Mouse (Mus musculus): ENCODE measurements at regions not wholly inside any gene's neighbourhood (a gene's known extent, or its start where the extent isn't known, plus 50 kb on each side); places are given as distances from the start of the nearest gene placed in this dataset.
A peak's percentile ranks its signal among the peaks of the same experiment; 100 is the strongest.

DNA sequence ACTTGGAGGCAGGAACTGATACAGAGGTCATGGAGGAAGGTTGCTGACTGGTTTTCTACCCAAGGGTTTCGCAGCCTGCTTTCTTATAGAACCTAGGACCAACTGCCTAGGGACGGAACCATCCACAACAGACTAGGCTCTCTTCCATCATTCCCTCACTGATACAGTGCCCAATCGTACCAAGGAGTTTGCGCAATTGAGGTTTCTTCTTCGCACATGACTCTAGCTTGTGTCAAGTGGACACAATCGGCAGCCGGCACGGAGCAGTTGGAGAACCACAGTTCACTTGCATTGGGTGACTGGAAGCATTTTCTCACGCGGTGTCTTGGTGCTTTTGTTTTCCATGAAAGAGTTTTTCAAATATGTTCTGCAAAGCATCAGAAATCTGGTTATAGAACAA lies 149.1 kb upstream of the Dyrk2 start:
- no peak for DNase-seq (ENCODE audit: low spot score in 2 of 2)

DNA sequence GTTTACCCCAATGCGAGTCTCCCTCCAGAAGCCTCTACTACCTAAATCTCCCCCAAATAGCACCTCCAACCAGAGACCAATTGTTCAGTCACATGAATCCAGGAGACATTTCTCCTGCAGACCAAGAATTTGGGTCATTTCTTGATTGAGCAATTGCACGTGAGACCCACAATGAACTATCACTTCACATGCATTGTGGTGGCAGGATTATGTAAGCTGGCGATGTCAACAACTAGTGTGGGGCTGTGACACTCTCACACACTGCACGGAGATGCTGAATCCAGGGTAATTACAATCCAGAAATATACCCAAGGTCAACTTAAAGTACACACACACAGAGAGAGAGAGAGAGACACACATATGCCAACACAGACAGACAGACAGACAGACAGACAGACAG lies 148.5 kb upstream of the Dyrk2 start:
- DNase-seq (ENCODE audit: low spot score in 2 of 2) = no peak

DNA sequence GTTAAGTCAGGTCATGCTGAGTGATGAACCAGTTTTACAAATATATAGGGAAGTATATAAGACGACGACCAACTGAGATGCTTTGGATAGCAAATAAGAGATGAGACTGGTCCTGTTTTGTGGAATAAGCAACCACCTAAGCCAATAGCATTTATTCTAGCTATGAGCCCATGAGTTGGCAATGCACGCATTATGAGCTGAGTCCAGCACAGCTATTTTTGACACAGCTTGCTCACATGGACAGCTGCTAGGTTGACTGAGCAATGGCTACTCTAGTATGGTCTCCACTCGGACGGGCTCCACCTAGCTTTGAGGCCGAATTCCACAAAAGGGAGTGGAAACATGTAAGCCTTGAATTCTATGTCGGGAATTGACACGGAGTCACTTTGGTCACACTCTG lies 146.1 kb upstream of the Dyrk2 start:
- DNase-seq (ENCODE audit: low spot score in 2 of 2) = no peak

DNA sequence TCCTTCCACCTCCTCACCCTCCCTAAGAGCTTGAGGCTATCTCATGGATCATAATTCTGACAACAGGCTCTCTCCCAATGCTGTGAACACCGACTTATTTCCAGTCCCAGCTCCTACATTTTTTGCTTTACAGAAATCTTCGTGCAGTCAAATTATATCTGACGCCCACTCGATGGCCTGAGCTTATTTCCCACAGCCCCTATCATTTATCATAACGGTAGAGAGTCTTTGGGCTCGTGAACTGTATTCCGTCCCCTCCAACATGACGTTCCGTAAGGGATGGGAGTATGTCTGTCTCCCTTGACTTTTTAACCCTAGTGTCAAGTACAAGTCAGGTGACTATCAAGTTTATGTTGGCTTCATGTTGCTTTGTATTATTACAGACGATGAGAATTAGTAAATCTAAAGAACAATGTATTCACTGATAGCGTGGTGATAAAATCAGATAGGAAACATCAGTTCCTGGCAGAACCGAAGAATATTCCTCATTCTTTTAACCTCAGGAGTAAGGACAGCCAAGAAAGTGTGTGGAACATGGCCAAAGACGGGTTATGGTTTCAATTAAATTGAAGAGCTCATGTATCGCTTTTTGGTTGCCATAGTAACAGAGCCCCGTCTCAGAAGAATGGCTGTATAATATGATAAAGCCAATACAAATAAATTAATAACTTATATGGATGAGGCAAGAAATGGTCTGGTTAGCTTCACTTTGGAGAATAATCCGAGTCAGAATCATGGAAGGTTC lies 145.5 kb upstream of the Dyrk2 start:
- DNase-seq (ENCODE audit: low spot score in 2 of 2) = no peak

DNA sequence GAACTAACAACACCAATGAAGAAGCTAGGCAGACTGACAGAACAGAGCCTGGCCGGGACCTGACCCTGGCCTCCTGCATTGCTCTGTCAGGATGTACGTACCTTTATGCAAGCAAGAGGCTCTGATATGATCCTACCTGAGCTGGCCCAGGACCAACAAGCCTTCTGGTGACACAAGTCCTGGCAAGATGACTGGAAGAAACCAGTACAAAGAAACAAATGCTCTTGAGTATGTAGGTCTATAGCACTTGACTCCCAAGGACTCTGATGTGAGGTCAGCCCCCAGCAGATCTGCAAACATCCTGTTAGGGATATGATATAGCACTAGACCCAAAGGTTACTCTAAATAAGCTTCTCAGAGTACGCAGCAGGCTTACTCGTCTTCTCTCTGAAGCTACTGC lies 144.7 kb upstream of the Dyrk2 start:
- no peak for DNase-seq (ENCODE audit: low spot score in 2 of 2)

- no peak for DNase-seq (ENCODE audit: low spot score in 2 of 2)
Observed at GRCm38 (mm10) chr10:119013758-119014157, 143.7 kb upstream of the Dyrk2 start.

DNA sequence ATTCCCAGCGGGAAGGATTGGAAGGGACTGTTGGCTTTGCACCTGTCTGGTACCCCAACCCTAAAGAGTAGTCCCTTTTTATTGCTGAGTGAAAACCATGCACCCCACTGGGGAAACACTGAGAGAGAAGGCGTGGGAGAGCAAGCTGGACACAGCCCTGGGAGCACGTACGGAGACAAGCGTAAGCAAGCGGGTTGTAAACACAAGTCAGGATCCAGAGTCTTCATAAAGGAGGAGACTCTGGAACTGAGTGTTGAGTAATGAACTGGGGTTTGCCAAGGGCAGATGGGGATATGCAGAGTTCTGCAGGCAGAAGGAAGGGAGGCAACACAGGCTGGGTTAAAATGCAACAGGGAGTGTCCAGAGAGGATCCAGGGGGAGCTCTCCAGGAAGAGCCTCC lies 141.5 kb upstream of the Dyrk2 start:
- no peak for DNase-seq (ENCODE audit: low spot score in 2 of 2)

DNA sequence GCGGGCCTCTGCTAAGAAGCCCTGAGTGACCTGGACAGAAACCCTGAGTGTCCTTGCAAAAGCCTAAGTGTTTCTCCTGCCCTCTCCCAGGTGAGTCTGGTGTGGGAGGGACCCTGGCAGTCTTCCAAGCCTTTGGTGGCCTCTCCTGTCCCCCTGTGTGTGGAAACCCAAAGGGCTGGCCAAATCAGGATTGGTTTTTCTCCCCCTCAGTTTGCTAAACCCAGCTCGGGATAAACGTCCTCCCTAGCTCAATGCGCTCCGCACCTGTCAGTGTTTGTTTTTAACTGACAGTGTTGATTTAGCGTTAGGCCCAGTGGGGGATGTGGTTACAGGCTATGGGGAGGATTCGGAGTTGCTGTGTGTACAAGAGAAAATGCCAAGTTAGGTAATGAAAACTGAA lies 140.9 kb upstream of the Dyrk2 start:
- peak in 1 of 2 experiments; percentile 20 for DNase-seq (ENCODE audit: low spot score in 2 of 2)

DNA sequence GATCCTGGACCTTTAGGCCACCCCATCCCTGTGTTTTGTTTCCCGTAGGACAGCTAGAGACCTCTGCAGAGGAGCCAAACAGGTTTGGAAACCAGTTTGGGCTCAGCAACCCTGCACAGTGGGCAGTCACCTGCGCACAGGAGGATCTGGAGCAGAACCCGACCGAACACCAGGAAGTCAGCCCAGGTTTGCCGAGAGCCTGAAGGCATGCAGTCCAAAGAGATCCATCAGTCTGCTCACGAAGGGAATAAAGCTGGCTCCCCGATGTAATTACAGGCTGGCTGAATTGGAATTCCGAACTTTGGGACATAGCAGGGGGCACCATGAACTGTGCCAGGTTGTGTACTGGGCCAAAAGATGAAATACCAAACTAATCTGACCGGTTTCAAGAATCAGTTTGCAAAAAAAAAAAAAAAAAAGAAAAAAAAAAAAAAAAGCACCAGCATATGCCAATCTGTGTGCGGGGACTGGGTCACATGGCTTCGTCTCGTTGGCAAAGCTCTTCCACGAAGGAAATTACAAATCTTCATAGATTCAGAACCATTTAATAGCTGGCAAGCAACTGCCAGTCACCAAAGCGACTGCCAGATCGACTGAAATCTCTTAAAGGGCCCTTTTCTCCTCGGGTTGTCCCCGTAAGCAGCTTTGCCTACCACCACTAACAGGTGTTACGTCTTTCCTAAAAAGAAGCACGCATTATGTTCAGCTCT lies 137.0 kb upstream of the Dyrk2 start:
- DNase-seq (ENCODE audit: low spot score in 2 of 2) = no peak

DNA sequence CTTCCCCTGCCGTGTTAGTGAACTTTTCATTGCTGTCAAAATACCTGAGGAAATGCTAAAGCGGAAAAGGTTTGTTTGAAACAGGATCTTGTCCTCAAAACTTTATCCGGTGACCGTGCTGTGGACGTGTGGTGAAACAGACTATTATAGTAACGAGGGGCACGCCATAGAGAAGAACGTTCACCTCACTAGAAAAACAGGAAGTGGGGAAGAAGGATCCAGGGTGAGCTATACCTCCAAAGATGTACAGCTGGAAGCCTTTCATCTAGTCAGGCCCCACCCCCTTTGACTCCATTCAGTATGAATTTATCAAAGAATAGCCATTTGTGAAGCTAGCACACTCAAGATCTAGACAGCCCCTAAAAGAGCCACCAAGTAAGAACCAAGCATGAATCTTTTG lies 135.5 kb upstream of the Dyrk2 start:
- no peak for DNase-seq (ENCODE audit: low spot score in 2 of 2)

- DNase-seq (ENCODE audit: low spot score in 2 of 2) = no peak
Observed at GRCm38 (mm10) chr10:119004426-119004825, 134.4 kb upstream of the Dyrk2 start.

DNA sequence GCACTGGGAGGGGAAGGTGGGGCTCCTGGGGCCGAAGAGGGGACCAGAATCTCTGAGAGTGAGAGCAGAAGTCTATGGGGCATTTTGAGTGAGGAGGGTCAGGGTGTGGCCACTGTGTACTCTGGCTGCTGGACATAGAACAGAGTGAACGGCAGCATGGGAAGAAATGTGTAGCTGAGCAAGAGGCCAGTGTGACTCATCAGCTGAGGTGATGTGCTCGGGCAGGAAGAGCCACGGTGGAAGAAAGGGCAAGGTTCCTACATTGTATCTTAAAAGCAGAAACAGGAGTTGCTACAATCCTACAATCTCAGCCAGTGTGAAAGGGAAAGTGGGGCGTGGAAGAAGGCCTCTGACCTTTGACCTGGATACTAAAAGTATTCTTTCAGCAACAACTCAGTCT lies 133.8 kb upstream of the Dyrk2 start:
- DNase-seq (ENCODE audit: low spot score in 2 of 2) = no peak

- no peak for DNase-seq (ENCODE audit: low spot score in 2 of 2)
Observed at GRCm38 (mm10) chr10:119003042-119003441, 133.0 kb upstream of the Dyrk2 start.

DNA sequence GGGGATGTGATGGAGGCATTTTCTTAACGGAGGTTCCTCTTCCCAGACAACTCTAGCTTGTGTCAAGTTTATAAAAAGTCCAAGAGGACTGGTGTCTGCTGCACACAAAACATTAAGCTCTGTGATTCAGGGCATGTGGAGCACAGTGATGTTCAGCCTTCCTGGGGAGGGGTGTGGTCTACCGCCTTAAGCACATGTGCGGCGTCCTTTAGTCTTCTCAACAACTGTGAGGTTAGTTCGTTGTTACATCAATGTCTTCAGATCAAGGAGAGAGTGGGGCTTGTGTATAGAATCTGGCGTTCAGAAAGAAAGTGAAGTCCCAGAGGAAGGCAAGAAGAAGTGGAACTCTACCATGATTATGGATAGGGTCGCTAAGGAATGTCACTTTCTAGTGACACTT lies 131.9 kb upstream of the Dyrk2 start:
- no peak for DNase-seq (ENCODE audit: low spot score in 2 of 2)

DNA sequence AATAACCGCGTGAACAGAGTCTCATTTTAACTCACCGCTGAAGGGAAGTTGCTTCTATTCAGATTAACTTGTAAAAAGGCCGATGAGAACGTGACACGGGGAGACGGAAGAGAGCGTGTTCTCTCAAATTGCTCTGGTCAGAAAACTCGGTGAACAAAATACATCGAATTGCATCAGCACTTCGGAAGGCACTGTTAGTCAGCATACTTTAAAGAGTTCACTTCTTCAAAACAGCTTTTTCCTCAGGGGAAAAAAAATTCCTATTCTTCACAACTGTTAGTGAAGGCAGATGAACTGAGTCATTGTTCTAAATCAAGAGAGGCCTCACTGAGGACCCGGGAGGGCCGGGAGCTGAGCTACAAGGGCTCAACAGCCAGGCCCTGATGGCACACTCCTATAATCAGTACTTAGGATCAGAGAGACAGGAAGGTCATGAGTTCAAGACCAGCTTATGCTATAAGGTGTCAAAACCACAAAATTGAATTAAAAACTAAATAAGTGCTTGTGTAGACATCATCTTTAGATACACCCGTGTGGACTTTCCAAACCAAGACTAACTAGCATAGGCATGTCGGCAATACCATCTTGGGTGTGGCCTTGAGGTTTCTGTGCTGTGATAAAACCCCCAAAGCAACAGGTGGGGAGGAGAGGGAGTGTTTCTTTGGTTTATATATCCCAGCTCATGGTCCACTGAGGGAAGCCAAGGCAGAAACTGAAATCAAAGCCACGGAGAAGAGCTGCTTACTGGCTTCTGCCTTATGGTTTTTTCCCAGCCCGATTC lies 131.2 kb upstream of the Dyrk2 start:
- no peak for DNase-seq (ENCODE audit: low spot score in 2 of 2)

- no peak for DNase-seq (ENCODE audit: low spot score in 2 of 2)
Observed at GRCm38 (mm10) chr10:118998966-118999365, 129.0 kb upstream of the Dyrk2 start.

DNA sequence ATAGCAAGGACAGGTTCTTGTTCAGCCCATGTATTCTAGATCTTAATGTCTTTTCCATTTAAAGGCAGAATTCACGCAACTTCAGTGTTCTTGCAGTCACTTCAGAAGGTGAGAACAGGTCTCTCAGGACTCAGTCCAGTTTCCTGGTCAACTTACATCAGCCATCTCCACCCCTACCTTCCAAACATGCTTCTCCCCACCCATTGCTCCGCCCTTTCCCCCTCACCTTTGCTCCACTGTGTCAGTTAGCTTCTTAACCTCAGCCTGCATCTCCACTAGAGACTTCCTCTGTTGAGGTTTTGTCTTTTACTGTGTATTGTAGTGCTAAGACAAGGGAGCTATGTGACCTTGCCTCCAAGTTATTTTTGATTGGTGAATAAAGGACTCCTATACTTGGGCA lies 127.0 kb upstream of the Dyrk2 start:
- DNase-seq (ENCODE audit: low spot score in 2 of 2) = no peak

GRCm38 (mm10) chr10:118993819-118994574 lies 124.0 kb upstream of the Dyrk2 start:
- DNase-seq (ENCODE audit: low spot score in 2 of 2) = no peak

- DNase-seq (ENCODE audit: low spot score in 2 of 2) = no peak
Observed at GRCm38 (mm10) chr10:118991213-118991612, 121.2 kb upstream of the Dyrk2 start.

DNA sequence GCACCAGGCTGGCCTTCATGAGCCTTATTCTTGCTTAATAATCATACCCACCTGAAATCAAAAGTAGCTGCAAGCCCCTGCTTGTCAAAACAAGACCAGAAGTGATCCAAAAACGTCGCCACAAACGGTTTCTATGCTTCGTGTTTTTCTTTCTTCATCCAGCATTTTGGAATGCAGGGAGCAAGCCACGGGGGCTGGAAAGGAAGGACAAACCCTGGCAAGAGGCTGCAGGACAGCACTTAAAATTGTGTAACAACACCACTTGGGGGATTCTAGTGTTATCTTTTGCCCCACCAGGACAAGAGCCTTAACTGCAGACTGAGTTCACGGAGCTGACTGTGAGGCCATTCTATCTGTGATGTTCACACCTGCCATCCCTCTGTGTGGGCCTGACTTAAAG lies 120.5 kb upstream of the Dyrk2 start:
- no peak for DNase-seq (ENCODE audit: low spot score in 2 of 2)

DNA sequence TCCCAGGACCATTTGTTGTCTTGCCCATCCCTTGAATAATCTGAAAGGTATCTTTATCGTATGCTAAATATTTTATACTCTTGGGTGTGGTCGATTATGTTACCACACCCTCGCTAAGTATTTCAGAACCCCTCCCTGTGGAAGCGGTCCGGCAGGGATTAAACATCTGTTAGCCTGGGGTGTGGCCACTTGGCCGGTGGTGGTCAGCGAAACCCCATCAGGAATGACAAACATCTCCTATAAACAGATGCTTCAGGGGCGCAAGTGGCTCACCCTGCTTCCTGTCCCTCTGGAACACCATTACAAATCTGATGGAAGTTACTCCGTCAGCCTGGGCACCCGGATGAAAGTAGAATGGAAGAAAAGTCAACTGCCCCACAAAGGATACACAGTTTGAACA lies 119.8 kb upstream of the Dyrk2 start:
- no peak for DNase-seq (ENCODE audit: low spot score in 2 of 2)

DNA sequence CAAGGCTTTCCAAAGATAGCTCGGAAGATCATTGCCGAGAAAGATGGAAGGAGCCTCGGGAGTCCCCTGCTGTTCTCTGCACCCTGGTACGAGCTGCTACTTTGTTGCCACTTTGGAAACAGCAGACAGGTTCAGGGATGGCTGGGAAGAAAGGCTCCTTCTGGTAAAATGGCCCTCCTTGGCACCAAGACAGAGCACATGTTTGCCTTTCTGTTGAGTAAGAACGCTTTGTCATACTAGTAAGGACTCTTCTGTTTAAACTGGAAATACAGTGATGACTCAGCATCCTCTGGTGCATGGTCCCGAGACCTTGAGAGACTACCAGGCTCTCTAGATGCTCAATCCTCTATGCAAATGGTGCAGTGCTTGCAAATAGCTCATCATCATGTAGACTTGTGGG lies 118.2 kb upstream of the Dyrk2 start:
- no peak for DNase-seq (ENCODE audit: low spot score in 2 of 2)
